Mouse (Mus musculus) heart, adult 18-20 months (tissue): ENCODE data around the gene Wbp1l. TPM values are rescaled to one million over a fixed set of nuclear protein-coding genes. Genes with fewer than 3 reads are reported as not detected.

ENCODE experiments used
- DNase-seq, 2 experiments: peaks; one replicate each; pipeline ENCODE4 v3.0.0; 2021 to 2022; ENCODE audit warnings: mixed read lengths in 1 of 2
- total RNA-seq, 2 experiments: library from RNA; stranded (reverse); gene quantifications; 2 replicates each; pipeline ENCODE4 v1.2.3; 2021

Gene Wbp1l
- total RNA-seq, 2 experiments from 2014 or later: 46.9 to 60.7 TPM

DNA sequence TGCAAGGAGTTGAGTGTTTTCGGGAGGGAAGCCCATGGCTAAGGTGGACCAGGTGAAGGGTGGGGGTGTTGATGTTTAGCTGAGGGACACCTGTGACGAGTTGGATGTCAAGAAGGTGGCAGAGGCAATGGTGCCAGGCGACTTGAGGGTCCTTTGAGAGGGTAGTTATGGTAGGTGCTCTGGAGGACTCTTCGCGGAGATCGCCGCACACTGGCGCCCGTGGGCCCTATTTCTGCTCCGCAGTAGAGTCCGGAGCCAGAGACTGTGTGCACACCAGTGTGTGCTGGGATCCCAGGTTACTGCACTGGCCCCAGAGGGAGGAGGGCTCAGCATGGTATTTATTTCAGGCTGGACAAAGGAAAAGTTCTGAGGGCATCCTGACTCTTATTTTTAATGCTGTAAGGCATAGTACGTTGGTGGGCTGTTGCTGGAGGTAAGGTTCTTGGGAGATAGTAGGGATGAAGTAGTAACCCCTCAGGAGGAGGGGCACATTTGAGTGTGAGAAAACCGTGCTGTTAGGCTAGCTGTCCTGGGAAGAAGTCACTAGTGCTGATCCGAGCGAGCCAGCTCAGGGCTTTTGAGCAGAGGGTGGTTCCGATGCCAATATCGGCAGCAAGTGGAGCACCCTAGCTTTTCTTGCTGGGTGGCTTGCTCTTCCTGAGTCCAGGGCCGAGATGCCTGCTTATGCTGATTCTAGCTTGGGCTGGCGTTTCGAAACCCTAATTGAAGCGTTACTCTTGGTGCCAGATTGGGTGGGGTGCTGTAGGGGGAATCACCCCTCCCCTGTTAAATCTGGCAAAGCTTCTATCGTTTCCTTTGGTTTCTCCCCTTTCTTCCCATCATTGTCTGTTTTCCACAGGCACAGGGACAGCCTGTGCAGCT is 732 bp downstream of the Wbp1l start:
- peak; percentile 64 to 73 for DNase-seq

DNA sequence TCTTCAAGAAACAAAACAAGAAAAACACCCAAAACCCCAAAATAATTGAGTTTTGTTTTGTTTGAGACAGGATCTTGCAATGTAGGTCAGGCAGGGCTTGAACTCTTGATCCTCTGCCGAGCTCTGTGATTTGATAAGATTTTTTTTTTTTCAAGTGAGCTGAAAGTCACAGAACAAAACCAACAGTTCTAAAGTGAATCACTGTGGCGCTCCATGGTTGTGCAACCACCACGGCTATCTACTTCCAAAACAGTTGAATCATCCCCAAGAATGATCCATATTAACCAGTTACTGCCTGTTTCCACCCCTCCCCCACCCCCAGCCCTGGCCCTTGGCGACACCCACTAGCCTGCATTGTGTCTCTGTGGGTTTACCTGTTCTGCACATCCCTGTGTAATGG is 1.5 kb downstream of the Wbp1l start:
- peak; percentile 52 to 53 for DNase-seq

DNA sequence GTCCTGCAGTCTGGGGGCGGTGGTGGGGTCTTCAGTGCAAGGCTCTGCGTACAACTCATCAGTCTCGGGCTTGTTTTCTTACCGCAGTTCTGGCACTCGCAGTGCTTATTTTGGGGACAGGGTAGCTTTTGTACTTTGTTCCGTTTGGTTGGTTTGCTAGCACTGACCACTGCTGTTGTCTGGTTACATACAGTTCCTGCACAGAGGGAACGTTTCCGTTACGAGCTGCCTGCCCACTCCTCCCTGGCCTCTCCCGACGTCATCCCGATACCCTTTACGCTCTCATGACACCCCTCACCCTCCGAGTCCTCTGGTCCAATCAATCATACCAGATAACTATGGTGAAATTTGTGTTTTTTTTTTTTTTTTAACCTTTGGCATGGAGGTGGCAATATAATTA is 2.6 kb downstream of the Wbp1l start:
- peak in 1 of 2 experiments; percentile 46 for DNase-seq

DNA sequence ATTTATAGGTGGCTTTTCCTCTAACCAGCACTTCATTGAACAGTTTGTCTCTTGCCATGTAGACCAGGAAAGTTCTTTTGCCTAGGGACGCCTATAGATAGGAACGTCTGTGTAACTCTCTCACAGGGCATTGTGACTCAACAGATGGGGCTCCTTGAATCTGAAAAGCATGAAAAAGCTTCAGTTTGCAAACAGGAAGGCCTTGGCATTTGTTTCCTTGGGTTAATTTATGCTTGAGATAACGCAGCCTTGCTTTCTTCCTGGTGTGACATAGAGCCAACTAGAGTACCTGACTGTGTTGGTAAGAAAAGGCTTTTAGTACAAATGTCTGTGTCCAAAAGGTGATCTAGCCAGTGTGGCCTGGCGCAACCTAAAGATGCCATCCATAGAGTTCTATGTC is 3.5 kb downstream of the Wbp1l start:
- no peak for DNase-seq

- no peak for DNase-seq
These were observed 7.8 kb downstream of the Wbp1l start for GRCm38 (mm10) chr19:46606718-46607117.

DNA sequence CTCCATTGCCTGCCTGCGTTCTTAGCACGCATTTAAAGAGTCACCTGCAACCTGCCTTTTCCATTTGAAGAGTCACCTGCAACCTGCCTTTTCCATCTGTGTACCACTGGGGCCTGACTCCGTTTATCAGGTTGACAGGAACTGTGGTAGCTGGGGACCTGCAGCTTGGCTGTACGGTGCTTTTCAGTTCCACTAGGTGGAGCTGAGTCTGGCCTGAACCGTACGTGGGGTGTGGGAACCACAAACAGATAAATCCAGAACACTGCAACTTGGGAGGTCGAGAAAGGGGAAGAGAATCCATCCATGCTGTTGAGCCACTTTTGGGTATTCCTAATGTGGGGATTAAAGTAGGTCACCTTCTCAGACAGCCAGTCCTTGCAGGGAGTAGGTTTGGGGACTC is 8.5 kb downstream of the Wbp1l start:
- peak; percentile 50 to 58 for DNase-seq

DNA sequence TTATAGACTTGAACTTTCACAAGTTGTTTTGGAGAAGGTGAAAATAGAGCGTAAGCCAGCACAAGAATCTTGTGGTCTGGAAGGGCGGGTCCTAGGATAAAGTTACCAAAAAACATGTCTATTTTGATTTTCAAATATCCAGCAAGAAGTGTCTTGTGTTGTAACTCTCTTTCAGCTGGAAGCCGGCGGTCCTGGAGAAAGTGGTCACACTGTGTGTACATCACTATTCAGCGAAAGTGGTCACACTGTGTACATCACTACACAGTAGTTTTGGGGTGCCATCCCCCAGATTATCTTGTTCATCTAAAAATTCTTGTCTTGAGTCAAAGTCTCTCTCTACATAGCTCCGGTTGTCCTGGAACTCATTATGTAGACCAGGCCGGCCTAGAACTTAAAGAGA is 9.3 kb downstream of the Wbp1l start:
- no peak for DNase-seq

DNA sequence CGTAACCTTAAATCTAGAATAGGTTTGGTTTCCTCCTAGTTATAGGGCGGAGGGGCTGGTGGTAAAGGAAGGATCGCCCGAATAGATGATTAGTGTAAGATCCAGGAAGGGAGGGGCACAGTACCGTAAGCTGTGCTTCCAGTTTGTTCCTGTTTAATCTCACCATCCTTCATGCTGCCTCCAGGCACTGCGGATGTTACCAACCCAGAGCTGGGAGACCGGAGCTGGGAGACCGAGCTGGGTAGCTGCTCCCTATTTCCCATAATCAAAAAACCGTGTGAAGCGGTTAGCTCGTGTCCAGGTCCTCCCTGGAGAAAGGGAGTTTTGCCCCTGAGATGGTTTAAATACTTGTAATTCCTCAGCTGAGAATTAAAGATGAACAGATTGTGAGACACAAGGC is 17.5 kb downstream of the Wbp1l start:
- no peak for DNase-seq

DNA sequence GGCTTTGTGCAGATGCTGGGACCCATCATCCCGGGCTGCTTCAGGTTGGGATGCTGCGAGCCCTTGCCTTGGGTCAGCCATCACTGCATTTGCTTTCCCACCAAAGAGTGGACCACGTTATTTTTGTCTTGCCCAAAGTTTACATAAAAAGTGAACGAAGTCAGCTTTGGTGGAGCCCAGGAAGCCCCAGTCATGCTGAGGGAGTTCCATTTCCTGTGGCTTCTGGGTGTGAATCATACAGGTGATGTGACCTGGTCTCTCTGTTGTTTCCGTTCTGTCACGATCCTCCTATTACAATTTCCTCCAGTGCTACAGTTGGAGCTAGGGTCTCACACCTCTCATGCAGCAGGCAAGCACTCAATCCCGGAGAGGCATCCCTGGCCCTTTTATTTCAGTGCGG is 18.5 kb downstream of the Wbp1l start:
- no peak for DNase-seq

DNA sequence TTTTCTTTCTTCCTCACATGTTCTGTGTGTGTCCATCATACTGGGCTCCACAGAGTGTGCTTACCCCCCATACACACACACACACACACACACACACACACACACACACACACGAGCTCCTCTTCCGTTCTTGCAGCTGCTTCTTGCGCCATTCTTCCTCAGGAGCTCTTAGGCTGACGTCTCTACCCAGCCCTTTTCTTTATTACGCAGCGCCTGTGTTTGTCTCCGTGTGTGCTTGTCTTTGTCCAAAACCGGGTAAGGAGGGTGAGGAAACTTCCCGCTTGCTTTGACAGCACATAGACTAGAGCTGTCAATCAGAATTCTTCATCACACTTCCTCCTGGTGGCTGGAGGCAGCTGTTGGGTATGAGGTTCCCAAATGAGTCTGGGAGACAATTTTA is 19.4 kb downstream of the Wbp1l start:
- DNase-seq: peak in 1 of 2 experiments; percentile 52

DNA sequence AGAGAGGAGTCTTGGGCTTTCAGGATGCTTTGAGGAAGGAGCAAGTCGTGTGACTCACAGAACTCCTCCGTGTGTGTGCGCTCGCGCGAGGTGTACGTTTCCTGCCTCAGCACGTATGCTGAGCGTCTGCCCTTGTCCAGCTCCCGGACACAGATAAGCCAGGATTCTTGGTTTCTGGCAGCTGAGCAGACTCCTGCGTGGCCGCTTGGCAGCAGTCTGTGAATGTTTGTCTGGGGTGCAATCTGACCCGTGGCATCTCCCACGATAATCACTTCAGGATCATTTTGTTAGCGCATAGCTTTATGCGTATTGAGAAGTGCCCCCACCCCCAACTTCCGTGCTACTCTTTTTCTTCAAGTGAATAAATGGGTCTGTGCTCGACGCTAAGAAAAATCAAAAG is 20.1 kb downstream of the Wbp1l start:
- peak; percentile 63 to 74 for DNase-seq

- DNase-seq: no peak
These were observed 20.6 kb downstream of the Wbp1l start for GRCm38 (mm10) chr19:46619518-46619917.

DNA sequence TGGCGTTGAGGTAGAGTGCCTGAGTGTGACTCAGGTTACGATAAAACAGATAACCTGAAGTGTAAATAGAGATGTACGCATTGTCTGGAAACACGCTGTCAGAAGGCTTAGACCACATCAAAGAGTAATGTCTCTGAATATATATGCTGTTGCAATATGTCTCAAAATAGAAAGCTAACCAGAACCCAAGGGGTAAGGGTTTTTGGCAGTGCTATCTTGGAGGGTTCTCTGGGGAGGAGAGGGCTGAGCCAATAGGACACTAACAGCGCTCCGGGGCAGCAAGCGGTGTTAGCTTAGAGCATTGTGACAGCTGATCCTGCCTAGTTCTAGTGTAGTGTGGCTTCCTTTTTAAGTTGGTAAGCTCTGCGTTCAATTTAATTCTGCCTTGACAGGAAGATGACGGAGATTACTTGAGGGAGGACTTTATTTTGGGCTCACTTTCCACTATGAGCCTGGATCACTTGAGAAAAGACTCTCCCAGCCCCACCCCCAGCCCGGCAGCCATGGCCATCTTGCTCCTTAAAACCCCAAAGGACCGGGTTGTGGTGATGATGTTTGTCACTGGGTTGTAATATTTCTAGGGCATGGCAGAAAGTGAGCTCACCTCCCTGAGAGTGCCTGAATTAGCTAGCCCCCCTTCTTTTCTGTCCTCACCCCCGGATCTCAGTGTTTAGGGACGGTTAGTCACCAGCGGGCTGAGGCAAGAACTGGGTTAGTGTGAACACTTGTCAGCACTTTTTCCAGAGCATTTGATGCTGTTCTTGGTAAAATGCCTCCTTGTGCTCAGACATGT is 21.3 kb downstream of the Wbp1l start:
- peak; percentile 36 to 43 for DNase-seq

- DNase-seq: no peak
These were observed 22.6 kb downstream of the Wbp1l start for GRCm38 (mm10) chr19:46621236-46622183.

DNA sequence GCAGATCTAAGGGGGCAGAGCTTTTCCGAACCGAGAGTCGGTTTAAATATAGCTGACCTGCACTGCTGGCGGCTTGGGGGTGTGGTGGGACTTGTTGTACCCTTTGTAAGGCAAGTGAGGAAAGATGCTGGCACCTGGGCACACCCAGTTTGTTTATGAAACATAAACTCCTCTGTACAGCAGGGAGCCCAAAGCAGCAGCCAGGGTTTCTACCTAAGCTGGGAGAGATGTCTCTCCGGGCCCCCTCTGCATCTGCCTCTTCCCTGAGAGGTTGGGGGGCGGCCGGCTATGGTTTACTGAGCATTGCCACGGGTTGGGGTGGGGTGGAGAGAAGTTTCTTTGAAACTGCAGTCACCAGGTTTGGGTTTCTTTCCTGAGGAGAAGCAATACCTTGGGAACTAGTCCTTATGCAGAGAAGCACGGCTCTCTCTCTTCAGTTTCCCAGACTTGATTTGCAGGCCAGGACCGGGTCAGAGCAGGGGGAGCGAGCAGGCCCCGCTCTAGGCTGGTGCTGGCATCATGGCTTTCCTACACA is 23.8 kb downstream of the Wbp1l start:
- no peak for DNase-seq

DNA sequence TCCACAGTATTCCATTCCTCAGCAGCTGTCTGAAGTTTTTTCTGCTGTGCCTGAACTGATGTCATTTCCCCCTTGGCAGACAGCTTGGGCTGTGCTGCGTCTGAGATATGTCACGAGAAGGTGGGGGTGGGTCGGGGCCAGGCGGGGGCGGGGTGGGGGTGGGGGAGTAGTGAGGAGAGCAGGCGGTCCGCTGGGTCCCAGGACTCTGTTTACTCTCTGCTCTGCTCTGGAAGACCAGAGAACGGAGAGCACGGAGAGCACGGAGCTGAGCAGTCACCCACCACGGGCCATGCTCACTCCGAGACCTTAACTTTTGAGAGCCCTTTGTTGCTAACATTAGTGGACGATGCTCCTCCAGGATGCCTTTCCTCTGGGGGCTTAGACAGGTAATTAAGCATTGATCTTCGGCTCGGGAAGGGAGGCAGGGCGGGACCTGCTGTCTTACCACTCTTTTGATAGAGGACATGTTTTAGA is 24.3 kb downstream of the Wbp1l start:
- DNase-seq: peak; percentile 78 to 83

DNA sequence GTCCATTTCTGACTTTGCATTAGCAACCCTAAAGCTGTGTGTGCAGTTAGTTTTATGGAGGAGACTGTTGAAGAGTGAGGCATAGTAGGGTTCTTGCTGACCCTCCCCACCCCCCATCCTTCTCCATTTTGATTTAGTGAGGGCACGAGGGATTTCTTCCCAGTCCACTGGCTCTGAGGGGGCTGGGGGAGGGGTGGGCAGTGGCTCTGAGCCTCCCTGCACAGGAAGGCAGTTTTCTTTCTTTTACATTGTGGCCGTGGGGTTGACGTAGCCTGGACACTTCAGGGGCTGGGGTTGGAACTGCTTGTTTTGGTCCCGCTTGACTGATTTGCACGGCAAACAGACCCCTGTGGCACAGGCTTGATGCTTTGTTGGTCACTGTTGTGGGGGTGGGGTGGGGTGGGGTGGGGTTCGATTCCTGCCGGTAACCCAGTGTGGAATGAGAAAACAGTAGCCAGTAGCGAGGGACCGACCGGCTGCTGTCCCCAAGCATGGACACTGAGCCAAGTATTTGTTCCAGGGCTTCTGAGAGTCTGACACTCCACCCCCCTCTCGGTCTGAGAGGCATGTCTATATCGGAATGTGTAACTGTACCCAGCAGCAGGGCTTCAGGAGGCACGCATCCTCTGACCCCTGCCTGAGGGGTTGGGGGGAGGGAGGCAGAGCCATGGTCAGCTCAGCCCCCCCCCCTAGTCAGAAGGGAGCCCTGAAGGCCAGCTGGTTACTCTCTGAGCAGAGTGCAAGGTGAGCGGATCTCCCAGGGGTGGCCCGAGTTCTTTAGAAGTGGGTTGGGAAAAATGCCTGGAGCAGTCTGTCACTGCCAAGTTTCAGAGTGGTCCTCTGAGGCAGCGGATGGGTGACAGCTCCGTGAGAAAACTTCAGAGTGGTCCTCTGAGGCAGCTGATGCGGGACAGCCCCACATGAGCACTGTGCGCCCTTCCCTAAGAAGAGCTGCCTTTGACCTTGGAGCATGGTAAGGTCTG is 25.2 kb downstream of the Wbp1l start:
- DNase-seq: peak; percentile 83 to 88

DNA sequence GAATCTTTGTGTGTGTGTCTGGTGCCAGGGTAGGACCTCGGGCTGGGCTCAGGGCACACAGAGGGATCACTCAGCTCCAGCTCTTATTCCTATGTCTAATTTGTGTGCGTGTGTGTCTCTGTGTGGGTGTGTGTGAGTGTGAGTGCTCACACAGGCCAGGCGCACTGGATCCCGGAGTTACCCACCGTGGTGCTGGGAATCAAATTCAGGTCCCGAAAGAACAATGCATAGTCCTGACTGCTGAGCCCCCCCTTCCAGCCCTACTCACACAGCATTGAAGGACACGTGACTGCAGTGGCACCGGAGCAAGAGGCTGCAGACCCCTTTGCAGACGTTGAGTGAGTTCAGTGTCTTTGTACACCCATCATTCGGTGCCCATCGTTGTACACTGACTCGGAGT is 26.1 kb downstream of the Wbp1l start:
- DNase-seq: no peak

GRCm38 (mm10) chr19:46625519-46625918 is 26.6 kb downstream of the Wbp1l start:
- DNase-seq: no peak

- peak in 1 of 2 experiments; percentile 71 for DNase-seq
These were observed 29.5 kb downstream of the Wbp1l start for GRCm38 (mm10) chr19:46628403-46628802.
